Mouse (Mus musculus) lung, postnatal 36 days (tissue): ENCODE data around the gene Wnt10b.

Experiments used
- DNase-seq: peaks from one replicate; pipeline ENCODE4 v3.0.0; 2022; ENCODE audit warnings: mixed read lengths

The Wnt10b gene

GRCm38 (mm10) chr15:98727443-98728321 is 50.3 kb downstream of the Wnt10b start, which contains the start of gene Fkbp11:
Gene Fkbp11 (minus strand): TSS chr15:98728198.
- peak; percentile 87 for DNase-seq

GRCm38 (mm10) chr15:98726746-98727145 is 51.2 kb downstream of the Wnt10b start:
- no peak for DNase-seq

- DNase-seq, result peak; percentile 64
These were observed 51.9 kb downstream of the Wnt10b start for GRCm38 (mm10) chr15:98726079-98726478.

- DNase-seq, result no peak
These were observed 53.5 kb downstream of the Wnt10b start for GRCm38 (mm10) chr15:98724441-98724840.

- DNase-seq, result peak; percentile 22
These were observed 55.1 kb downstream of the Wnt10b start for GRCm38 (mm10) chr15:98722854-98723253.

- no peak for DNase-seq
These were observed 55.8 kb downstream of the Wnt10b start for GRCm38 (mm10) chr15:98722191-98722590.
